In the genomic region with DNA sequence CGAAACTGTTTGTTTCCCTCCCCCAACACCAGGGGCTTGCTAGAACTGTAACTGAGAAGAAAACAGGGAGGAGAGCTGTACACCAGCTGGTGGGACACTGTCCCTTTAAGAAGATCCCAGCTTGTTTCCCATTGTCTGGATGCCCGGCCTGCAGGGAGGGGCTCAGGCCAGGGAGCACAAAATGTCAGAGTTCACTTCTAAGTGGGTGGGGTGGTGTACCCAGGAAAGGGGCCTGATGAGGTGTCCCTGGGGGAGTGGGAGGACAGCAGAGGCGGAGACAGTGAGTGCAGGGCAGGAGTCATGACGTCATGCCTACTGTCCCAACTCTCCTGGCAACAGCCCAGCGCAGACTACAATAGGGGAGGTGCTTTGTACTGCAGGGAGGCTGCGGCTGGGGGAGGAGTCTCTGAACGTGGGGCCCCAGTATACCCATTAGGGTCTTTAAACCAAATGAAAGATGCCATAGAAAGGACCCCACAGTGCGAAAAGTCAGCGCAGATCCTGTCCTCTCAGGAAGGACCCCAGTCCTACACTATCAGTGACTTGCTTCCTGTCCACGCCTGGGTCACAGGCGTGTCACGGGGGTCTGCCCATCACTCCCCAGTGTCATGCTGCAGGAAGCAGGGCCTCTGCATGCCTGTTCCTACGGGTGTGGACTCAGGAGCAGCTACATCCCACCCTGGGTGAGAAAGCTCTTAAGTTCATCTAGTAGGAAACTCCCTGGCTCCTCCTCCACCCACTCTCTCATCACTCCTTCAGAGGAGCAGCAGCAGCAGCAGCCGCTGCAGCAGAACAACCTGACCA, we compare ENCODE assay signal across 8 mouse cellular contexts. TPM values are rescaled to one million over a fixed set of nuclear protein-coding genes. Genes with fewer than 3 reads are reported as not detected.
A peak's percentile ranks its signal among the peaks of the same experiment; 100 is the strongest.
DNase-seq lines count a peak whose midpoint lies in the region; ATAC-seq and TF ChIP-seq lines count a peak whose summit lies in the region.

No protein-coding gene starts in this region.

- H3K4me2 ChIP-seq in heart, embryonic 15.5 days: peak overlapping the region; percentile 79
- peak overlapping the region; percentile 56 for H3K4me2 ChIP-seq in kidney, postnatal 0 days (ENCODE audit: low read length)
- H3K4me2 ChIP-seq in liver, embryonic 12.5 days: peak overlapping the region; percentile 66
- peak overlapping the region; percentile 70 for H3K4me2 ChIP-seq in stomach, embryonic 16.5 days (ENCODE audit: low read depth, low read length)

- H3K9me3 ChIP-seq in heart, embryonic 15.5 days (replicated peaks): no peaks in the 10 kb centered on the region
- no peaks in the 10 kb centered on the region for H3K9me3 ChIP-seq in kidney, postnatal 0 days (replicated peaks; ENCODE audit: low read length)
- no peaks in the 10 kb centered on the region for H3K9me3 ChIP-seq in liver, embryonic 12.5 days (replicated peaks)
- no peaks in the 10 kb centered on the region for H3K9me3 ChIP-seq in stomach, embryonic 16.5 days (replicated peaks; ENCODE audit: control insufficient read depth, low read length)

- 0 out of 2 replicates have a peak, but pooled peaks have one; percentile 5 for TF ChIP-seq POLR2A in embryonic fibroblast, embryonic 13.5 days (IDR thresholded peaks at IDR 0.05; ENCODE audit: low read depth, low read length)

- H3K4me1 ChIP-seq in embryonic fibroblast, embryonic 13.5 days (ENCODE audit: control insufficient read depth, insufficient read depth, low read length): peaks cover 16% of the 10 kb centered on the region; the same call in 1 of the 2 replicates
- peaks cover 50% of the 10 kb centered on the region for H3K4me1 ChIP-seq in heart, embryonic 15.5 days (replicated peaks)
- H3K4me1 ChIP-seq in kidney, postnatal 0 days (replicated peaks; ENCODE audit: insufficient read depth, low read length): peaks cover 24% of the 10 kb centered on the region; the same call in 1 of the 2 replicates
- H3K4me1 ChIP-seq in liver, embryonic 12.5 days: peaks cover 57% of the 10 kb centered on the region
- peaks cover 45% of the 10 kb centered on the region for H3K4me1 ChIP-seq in stomach, embryonic 16.5 days (ENCODE audit: control insufficient read depth, insufficient read depth, low read length)

- ATAC-seq in heart, embryonic 15.5 days (replicated peaks; ENCODE audit: insufficient number of reproducible peaks, insufficient read depth, low FRiP score, low read depth): peak; percentile 83
- ATAC-seq in kidney, postnatal 0 days (replicated peaks; ENCODE audit: low FRiP score, low read depth): peak; percentile 76
- peak; percentile 72 for ATAC-seq in liver, embryonic 12.5 days
- peak; percentile 74 for ATAC-seq in monocyte, adult 5-6 weeks (replicated peaks; ENCODE audit: insufficient number of reproducible peaks, low FRiP score, low TSS enrichment, poor library complexity, severe bottlenecking)
- peak; percentile 85 for ATAC-seq in stomach, embryonic 16.5 days (ENCODE audit: insufficient read depth, low FRiP score)

- H3K9ac ChIP-seq in heart, embryonic 15.5 days: peak overlapping the region; percentile 61
- H3K9ac ChIP-seq in kidney, postnatal 0 days (ENCODE audit: low read depth, low read length): peak overlapping the region; percentile 51
- peak overlapping the region; percentile 25 for H3K9ac ChIP-seq in liver, embryonic 12.5 days
- peak overlapping the region; percentile 68 for H3K9ac ChIP-seq in stomach, embryonic 16.5 days (ENCODE audit: low read length)

- 3% methylated on average over 14 of the region's 14 CpGs for WGBS in heart, embryonic 15.5 days
- WGBS in kidney, postnatal 0 days: 3% methylated on average over 14 of the region's 14 CpGs
- 7% methylated on average over 14 of the region's 14 CpGs for WGBS in liver, embryonic 12.5 days (ENCODE audit: insufficient replicate concordance)
- 3% methylated on average over 14 of the region's 14 CpGs for WGBS in stomach, embryonic 16.5 days

- no peak for TF ChIP-seq CTCF in embryonic fibroblast, embryonic 13.5 days (IDR thresholded peaks at IDR 0.05; ENCODE audit: borderline replicate concordance, insufficient read depth, low read length)
- no peak for TF ChIP-seq CTCF in kidney, postnatal 0 days (IDR thresholded peaks at IDR 0.05; ENCODE audit: low read depth)

- H3K27me3 ChIP-seq in heart, embryonic 15.5 days: no peaks in the 10 kb centered on the region
- no peaks in the 10 kb centered on the region for H3K27me3 ChIP-seq in kidney, postnatal 0 days (ENCODE audit: insufficient read depth, low read length)
- no peaks in the 10 kb centered on the region; the same call in 1 of the 2 replicates for H3K27me3 ChIP-seq in liver, embryonic 12.5 days (replicated peaks)
- no peaks in the 10 kb centered on the region for H3K27me3 ChIP-seq in stomach, embryonic 16.5 days (ENCODE audit: control insufficient read depth, insufficient read depth, low read length)

- H3K4me3 ChIP-seq in embryonic fibroblast, embryonic 13.5 days (ENCODE audit: insufficient read depth, low read length): no peak overlapping the region
- H3K4me3 ChIP-seq in heart, embryonic 15.5 days: peak overlapping the region; percentile 51
- peak overlapping the region; percentile 27 for H3K4me3 ChIP-seq in kidney, postnatal 0 days (replicated peaks; ENCODE audit: low read depth, low read length)
- peak overlapping the region; percentile 37 for H3K4me3 ChIP-seq in liver, embryonic 12.5 days
- peak overlapping the region; percentile 47 for H3K4me3 ChIP-seq in stomach, embryonic 16.5 days (replicated peaks; ENCODE audit: low read length)

- peak; percentile 85 for DNase-seq in 416B (ENCODE audit: low read depth)
- peak; percentile 92 for DNase-seq in adrenal gland, adult 2 months
- peak; percentile 95 for DNase-seq in kidney, postnatal 0 days (ENCODE audit: low spot score)

- H3K27ac ChIP-seq in embryonic fibroblast, embryonic 13.5 days (ENCODE audit: insufficient read depth, low read length): 0 out of 2 replicates have a peak overlapping the region, but pooled peaks have one; percentile 18
- H3K27ac ChIP-seq in heart, embryonic 15.5 days: peak overlapping the region; percentile 85
- H3K27ac ChIP-seq in kidney, postnatal 0 days: peak overlapping the region; percentile 85
- peak overlapping the region; percentile 57 for H3K27ac ChIP-seq in liver, embryonic 12.5 days
- H3K27ac ChIP-seq in stomach, embryonic 16.5 days (ENCODE audit: low read length): peak overlapping the region; percentile 93

- H3K36me3 ChIP-seq in heart, embryonic 15.5 days: no peaks in the 10 kb centered on the region
- no peaks in the 10 kb centered on the region for H3K36me3 ChIP-seq in kidney, postnatal 0 days (ENCODE audit: insufficient read depth, low read length)
- H3K36me3 ChIP-seq in liver, embryonic 12.5 days: no peaks in the 10 kb centered on the region
- H3K36me3 ChIP-seq in stomach, embryonic 16.5 days (ENCODE audit: control insufficient read depth, insufficient read depth, low read length): peaks cover 3% of the 10 kb centered on the region; the same call in 1 of the 2 replicates

RNA-seq across cellular contexts. Expression of a gene that starts 12.2 kb away (rescaled TPM):
- total RNA-seq in adrenal gland, adult 2 months (2021): 10 to 100 TPM; 20.6 to 22.1 TPM
- 36.5 and 38.4 TPM in 2 replicates for polyA plus RNA-seq in adrenal gland, adult 2 months (2012; rRNA removed)
- 16.5 and 18.0 TPM in 2 replicates for polyA plus RNA-seq in embryonic fibroblast, embryonic 13.5 days (2011; ENCODE audit: insufficient read length, low read depth, missing spikeins)
- polyA plus RNA-seq in heart, embryonic 15.5 days (2015; fragmentation: Nextera tagmentation; extraction: Ambion mirVana): 3.3 and 5.4 TPM in 2 replicates
- polyA plus RNA-seq in kidney, postnatal 0 days (2015; fragmentation: Nextera tagmentation; extraction: Ambion mirVana): 3.4 and 3.6 TPM in 2 replicates
- polyA plus RNA-seq in liver, embryonic 12.5 days (2016; fragmentation: Nextera tagmentation; extraction: Ambion mirVana): 1.3 and 1.5 TPM in 2 replicates
- total RNA-seq in monocyte, adult 5-6 weeks (2017): 5.1 to 31.9 TPM (median 6.9 TPM) in 3 replicates
- polyA plus RNA-seq in stomach, embryonic 16.5 days (2015; fragmentation: Nextera tagmentation; extraction: Ambion mirVana): 3.7 and 4.1 TPM in 2 replicates

RNA-seq across cellular contexts. Expression of a gene that starts 36.9 kb away (rescaled TPM):
- total RNA-seq in adrenal gland, adult 2 months (2021): 100 to 1,000 TPM; 243 to 252 TPM
- polyA plus RNA-seq in adrenal gland, adult 2 months (2012; rRNA removed): 186 and 212 TPM in 2 replicates
- polyA plus RNA-seq in embryonic fibroblast, embryonic 13.5 days (2011; ENCODE audit: insufficient read length, low read depth, missing spikeins): 208 and 219 TPM in 2 replicates
- 273 and 345 TPM in 2 replicates for polyA plus RNA-seq in heart, embryonic 15.5 days (2015; fragmentation: Nextera tagmentation; extraction: Ambion mirVana)
- polyA plus RNA-seq in kidney, postnatal 0 days (2015; fragmentation: Nextera tagmentation; extraction: Ambion mirVana): 327 and 365 TPM in 2 replicates
- polyA plus RNA-seq in liver, embryonic 12.5 days (2016; fragmentation: Nextera tagmentation; extraction: Ambion mirVana): 287 and 308 TPM in 2 replicates
- total RNA-seq in monocyte, adult 5-6 weeks (2017): 260 to 269 TPM (median 265 TPM) in 3 replicates
- 378 and 395 TPM in 2 replicates for polyA plus RNA-seq in stomach, embryonic 16.5 days (2015; fragmentation: Nextera tagmentation; extraction: Ambion mirVana)

Comparison
In these comparisons a context has a peak if more than half of its experiments do, and no peak if none do; other contexts are left out.
1. H3K27ac ChIP-seq: peak in every context shown above with its lines; median percentile 93 in stomach, embryonic 16.5 days; 85 in heart, embryonic 15.5 days; 85 in kidney, postnatal 0 days; 57 in liver, embryonic 12.5 days; 18 in embryonic fibroblast, embryonic 13.5 days.